Mouse (Mus musculus) CD8-positive naive resting alpha-beta T cell, adult 2 months (primary cell): ENCODE results near the gene Gse1.

ENCODE experiments used
- DNase-seq, 2 experiments: peaks; one replicate each; pipeline ENCODE4 v3.0.0; 2022; ENCODE audit warnings: low read depth in 2 of 2, low spot score in 2 of 2

Gene Gse1

GRCm38 (mm10) chr8:120528332-120528731 lies 300.1 kb downstream of the Gse1 start:
- no peak for DNase-seq

DNA sequence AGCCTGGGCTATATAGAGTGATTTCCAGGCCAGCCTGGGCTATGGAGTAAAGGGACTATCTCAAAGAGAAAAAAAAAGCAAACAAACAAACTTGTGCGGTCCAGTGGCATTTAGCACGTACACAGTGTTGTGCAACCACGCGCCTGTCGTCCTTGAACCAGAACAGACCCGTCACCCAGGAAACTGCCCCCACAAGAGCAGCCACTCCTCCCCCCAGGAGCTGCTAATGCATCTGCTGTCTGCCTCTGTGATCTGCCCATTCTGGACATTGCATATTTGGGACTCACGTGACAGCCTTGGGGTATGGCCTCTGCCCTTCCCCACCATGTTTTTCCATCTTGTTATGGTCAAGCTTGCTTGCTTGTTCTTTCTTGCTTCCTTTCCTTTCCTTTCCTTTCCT lies 301.0 kb downstream of the Gse1 start:
- no peak for DNase-seq

DNA sequence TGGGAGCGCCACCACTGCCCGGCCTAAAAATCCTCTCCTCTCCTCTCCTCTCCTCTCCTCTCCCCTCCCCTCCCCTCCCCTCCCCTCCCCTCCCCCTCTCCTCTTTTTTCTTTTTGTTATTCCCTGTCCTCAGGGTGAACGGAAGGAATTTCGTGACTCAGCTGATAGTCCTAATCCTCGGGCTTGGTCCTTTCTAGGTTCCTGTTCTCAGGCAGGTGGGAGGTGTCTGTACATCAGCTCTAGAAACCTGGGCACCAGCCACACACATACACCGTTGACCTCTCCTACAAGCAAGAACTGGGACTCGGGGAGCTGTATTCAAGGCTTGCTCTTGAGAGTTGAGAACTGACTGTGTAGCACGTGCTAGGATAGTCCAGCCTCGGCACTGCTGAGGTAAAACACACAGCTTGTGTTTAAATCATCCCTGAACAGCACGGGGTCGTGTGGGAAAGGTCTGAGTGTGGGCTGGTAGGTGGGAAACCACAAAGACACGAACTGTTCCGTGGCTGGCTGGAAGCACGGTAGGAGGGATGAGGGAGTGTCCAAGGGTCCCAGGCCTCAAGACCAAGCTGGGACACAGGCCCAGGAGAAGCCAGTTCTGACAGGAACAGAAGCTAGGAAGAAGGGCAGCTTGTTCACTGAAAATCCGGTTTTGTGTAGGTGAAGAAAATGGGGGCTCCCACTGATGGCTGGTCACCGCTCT lies 302.8 kb downstream of the Gse1 start:
- no peak for DNase-seq

- no peak for DNase-seq
Measured at GRCm38 (mm10) chr8:120531775-120532516, 303.7 kb downstream of the Gse1 start.

DNA sequence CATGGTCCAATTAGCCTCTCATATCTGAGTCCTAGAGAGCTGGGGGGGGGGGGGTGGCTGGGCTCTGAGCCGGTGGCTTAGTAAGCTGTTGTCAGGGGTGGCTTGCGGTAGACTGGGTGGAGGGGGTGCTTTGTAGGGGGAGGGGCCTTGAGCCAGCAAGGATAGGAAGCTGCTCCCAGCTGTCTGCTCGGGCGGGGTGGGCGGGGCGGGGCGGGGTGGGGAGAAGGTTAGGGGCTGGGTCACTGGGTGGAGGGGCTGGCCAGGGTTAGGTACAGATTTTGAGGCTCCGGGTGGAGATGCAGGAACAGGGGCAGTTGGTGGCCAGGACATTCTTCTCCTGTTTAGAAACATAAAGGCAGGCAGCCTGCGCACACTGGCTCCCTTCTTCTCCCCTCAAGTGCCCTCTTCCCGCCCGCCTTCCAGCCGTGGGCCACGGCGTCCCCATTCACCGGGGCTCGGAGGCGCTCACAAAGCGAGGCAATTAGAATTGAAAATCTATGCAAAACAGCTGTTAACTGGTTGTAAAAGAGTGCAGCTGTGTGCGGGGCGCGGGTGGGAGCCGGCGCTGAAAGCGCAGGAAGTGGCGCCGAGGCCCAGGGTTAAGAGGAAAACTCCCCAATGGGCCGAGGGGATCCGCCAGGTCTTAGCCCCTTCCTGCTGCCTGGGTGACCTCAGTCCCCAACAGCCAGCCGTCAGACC lies 304.4 kb downstream of the Gse1 start:
- DNase-seq: peak in 1 of 2 experiments; percentile 23

- no peak for DNase-seq
Measured at GRCm38 (mm10) chr8:120533380-120533779, 305.1 kb downstream of the Gse1 start.

- DNase-seq: no peak
Measured at GRCm38 (mm10) chr8:120534080-120534479, 305.8 kb downstream of the Gse1 start.

DNA sequence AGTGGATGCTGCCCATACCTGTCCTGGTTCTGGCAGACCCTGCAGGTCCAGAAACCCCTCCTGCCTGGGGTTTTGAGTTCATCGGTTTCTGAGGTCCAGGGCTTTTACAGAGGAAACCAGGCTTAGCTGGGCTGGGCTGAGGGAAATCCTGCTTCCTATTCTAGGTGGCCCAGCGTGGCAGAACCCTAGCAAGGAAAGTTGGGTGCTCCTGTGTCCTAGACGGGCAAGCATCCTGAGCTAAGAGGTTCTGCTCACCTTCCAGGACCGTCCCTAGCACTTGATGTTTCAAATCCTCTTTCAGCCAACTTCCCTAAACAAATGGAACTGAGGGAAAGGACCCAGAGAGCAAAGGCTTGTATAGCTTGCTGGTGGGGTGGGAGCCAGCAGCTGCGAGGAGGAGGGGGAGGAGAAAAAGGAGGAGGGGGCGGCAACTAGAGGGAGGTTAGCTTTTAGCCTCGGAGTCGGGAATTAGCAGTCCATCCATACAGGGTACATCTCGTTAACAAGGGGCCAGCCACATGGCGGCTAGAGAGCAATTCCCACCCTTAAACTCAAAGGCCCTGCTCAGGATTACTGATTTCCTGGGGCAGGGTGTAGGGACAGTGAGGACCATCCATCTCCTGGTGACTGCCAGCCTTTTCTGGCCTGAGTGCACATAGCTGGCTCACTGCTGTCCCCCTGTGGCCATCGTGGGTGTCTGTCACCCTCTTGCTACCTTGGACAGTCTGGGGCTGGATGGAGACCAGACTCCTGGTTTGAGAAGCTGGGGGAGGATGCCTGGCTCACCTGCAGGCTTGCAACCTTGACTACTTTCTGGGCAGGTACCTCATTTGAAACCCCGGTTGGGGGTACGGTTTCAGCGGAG lies 306.5 kb downstream of the Gse1 start:
- DNase-seq: peak; percentile 57 to 72

- no peak for DNase-seq
Measured at GRCm38 (mm10) chr8:120535452-120536305, 307.4 kb downstream of the Gse1 start.

- DNase-seq: peak in 1 of 2 experiments; percentile 31
Measured at GRCm38 (mm10) chr8:120536306-120537206, 308.3 kb downstream of the Gse1 start.

DNA sequence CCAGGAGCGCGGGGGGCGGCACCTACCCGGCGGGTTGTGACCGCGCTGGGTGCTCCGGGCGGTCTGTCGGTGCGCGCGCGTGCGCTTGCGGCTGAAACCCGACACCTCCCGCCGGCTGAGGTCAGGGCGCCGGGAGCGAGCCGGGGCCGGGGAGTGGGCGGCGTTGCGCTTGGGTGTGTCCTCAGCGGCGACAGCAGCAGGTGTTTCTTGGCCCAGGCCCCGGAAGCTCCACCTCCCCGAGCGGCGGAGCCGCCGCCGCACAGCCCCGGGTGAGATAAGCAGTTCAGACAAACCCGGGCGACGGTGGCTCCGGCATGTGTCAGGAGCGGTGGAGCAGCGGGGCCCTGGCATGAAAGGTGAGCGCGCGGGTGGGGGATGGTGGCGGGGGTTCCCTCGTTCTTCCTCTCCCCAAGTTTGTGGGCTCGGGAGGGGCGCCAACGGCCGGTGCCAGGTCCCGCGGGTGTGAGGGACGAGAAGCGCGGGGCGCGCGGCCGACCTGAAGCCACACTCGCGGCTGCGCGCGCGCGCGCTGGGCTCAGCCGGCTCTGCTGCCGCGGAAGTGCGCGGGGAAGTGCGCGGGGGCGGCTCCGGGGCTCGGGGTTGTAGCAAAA lies 309.1 kb downstream of the Gse1 start:
- DNase-seq: peak; percentile 35 to 43

- peak in 1 of 2 experiments; percentile 17 for DNase-seq
Measured at GRCm38 (mm10) chr8:120537818-120538396, 309.7 kb downstream of the Gse1 start.

DNA sequence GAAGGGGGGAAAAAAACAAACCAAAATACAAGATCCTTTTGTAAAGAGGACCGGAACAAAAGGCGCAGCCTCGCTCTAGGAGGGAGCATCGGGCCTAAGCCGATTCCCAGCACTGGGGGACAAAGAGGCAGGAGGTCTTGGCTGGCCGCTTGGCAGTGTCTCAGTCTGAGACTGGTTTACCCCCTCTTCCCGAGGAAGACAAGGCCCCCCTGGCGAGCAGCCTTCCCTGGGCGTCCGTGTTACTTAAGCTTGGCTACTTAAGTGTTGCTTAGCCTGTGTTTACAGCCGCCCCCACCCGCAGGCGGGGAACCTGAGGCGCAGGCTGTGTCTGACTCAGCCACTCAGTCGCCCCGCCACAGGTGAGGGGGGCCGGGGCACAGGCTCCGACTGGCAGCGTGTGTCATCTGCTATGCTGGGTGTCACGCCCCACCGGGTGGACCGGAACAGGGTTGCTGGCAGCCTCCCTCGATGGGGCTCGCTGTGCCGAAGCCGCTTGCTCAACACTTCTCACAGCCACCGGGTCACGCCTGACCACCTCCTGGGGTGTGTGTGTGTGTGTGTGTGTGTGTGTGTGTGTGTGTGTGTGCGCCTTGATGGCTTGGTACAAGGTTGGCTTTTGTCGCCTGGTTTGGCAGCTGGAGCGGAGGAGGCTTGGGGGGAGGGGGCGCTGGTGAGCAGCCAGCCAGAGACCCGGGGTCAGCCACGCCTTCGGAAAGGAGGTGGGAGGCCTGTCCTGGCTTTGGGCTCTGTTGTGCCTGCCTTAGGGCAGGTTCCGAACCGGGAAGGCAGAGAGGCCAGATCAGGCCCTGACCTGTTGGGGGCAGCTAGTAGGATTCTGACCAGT lies 310.4 kb downstream of the Gse1 start:
- DNase-seq: peak; percentile 84

- DNase-seq: peak in 1 of 2 experiments; percentile 21
Measured at GRCm38 (mm10) chr8:120539381-120539774, 311.1 kb downstream of the Gse1 start.

GRCm38 (mm10) chr8:120539775-120540625 lies 311.7 kb downstream of the Gse1 start:
- no peak for DNase-seq

- no peak for DNase-seq
Measured at GRCm38 (mm10) chr8:120542995-120543394, 314.7 kb downstream of the Gse1 start.
